Mouse (Mus musculus): Measurements from ENCODE around the gene Nckap5. TPM values are rescaled to one million over a fixed set of nuclear protein-coding genes. Genes with fewer than 3 reads are reported as not detected.

Gene Nckap5
- polyA plus RNA-seq, 1 experiment from 2014 or later = 4.8 TPM

DNA sequence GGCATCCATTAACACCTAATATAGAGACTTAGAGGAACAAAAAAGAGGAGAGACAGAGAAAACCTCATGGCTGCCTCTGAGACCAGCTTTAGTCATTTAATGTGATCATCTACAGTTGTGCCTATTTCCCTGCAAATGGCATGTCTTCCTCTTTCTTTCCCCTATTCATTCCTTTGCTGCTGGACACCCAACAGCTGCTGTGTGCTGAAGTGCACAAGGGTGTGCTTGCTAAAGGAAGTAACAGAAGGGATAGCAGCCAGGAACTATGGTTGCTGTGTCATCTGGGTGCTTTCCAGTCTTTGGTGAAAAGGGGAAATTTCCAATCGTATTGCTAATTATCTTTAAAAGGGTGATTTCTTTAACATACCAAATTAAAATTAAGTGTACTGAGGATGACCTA is 387.9 kb downstream of the Nckap5 start:
- no peaks in the 10 kb centered on the region for H3K4me1 ChIP-seq
- no peak overlapping the region for H3K4me3 ChIP-seq (replicated peaks)
- 67% methylated on average over 1 of the region's 1 CpGs for WGBS
- no peak overlapping the region for H3K4me2 ChIP-seq
- no peak overlapping the region for H3K27ac ChIP-seq
- H3K9me3 ChIP-seq = no peaks in the 10 kb centered on the region
- ATAC-seq (ENCODE audit: insufficient read depth, low FRiP score, low read depth) = no peak
- no peaks in the 10 kb centered on the region for H3K36me3 ChIP-seq
- no peaks in the 10 kb centered on the region for H3K27me3 ChIP-seq (replicated peaks)
- no peak overlapping the region for H3K9ac ChIP-seq

DNA sequence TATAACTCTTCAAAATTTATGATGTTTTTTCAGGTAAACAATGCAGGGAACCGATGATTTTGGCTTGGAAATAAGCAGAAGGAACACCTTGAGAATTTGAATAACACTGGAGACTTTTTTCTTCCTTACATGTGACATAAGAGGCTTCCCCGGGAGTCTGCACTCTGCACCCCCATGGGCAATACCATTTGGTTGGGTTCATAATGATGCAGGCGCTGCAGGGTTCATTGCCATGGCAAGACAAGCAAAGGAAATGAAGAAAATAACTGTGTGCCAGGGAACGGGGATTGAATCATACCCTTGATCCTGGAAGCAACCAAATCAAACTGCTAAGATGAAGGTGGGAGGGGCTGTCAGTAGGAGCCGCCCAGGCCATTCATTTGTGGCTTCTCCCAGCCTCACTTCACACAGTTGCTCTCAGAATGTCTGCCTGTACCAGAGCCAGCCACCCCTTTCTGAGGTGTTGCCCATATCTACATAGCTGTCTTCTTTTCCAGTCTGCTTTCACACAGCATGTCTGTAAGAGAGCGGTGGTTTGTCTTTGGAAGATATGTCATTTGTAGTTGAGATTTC is 392.5 kb downstream of the Nckap5 start:
- H3K4me2 ChIP-seq = no peak overlapping the region
- no peak overlapping the region for H3K27ac ChIP-seq
- no peak for ATAC-seq (ENCODE audit: insufficient read depth, low FRiP score, low read depth)
- no peaks in the 10 kb centered on the region for H3K9me3 ChIP-seq
- no peaks in the 10 kb centered on the region for H3K36me3 ChIP-seq
- H3K9ac ChIP-seq = no peak overlapping the region
- no peaks in the 10 kb centered on the region for H3K4me1 ChIP-seq
- H3K4me3 ChIP-seq (replicated peaks) = no peak overlapping the region
- 83% methylated on average over 6 of the region's 6 CpGs for WGBS
- H3K27me3 ChIP-seq (replicated peaks) = no peaks in the 10 kb centered on the region

DNA sequence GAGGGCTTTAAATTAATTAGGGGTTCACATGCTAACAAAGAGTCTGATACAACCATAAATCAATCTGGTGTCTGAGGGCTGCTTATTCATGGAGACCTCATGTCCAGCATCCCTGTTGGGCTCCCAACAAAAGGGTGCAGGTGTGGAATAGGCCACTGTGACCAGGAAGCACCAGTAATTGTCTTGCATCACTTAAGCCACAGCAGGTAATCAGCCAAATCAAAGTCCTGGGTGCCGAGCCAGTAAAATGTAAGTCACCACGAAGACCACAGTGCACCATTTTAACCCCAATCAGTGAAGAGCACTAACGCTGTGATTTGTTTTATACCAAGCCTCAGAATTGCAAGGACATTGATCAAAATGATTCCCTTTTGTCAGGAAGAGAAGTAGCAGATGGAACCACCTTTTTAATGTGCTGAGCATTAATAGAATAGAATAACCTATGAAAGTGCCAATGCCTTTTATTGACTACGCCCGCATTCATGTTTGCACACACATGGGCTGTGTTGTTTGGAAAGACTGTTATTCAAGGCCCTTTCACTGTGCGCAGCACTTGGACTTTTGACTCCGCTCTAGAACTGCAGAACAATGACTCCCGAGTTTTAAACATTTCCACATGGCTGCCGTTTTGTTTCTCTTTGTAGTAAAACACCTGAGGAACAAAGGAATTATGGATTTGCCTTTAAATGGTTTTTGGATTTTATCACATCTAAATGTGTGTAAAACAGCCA is 393.5 kb downstream of the Nckap5 start:
- WGBS = 70% methylated on average over 9 of the region's 9 CpGs
- no peak overlapping the region for H3K4me3 ChIP-seq (replicated peaks)
- no peak overlapping the region for H3K9ac ChIP-seq
- no peak for ATAC-seq (ENCODE audit: insufficient read depth, low FRiP score, low read depth)
- no peaks in the 10 kb centered on the region for H3K27me3 ChIP-seq (replicated peaks)
- no peaks in the 10 kb centered on the region for H3K4me1 ChIP-seq
- H3K4me2 ChIP-seq = no peak overlapping the region
- H3K36me3 ChIP-seq = no peaks in the 10 kb centered on the region
- no peak overlapping the region for H3K27ac ChIP-seq
- H3K9me3 ChIP-seq = no peaks in the 10 kb centered on the region

DNA sequence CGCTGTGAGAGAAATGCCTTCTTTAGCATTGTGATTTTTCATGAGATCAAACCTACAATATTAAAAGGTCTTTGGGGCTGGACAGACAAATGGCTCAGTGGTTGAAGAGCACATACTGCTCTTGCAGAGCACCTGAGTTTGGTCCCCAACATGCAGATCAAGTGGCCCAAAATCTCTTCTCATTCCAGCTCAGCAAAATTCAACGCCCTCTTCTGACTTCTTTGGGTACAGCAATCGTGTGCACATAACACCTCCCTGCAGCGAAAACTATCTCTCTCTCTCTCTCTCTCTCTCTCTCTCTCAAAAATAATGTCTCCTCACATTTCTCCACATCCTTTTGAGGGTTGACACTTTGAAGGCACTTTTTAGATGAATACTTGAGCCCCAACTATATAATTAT is 398.3 kb downstream of the Nckap5 start:
- Histone ChIP-seq H3K4me1 (no peaks in the 10 kb centered on the region), H3K4me2 (no peak overlapping the region), H3K27me3 (replicated peaks) (no peaks in the 10 kb centered on the region), H3K4me3 (replicated peaks) (no peak overlapping the region), H3K9ac (no peak overlapping the region), H3K9me3 (no peaks in the 10 kb centered on the region), H3K36me3 (no peaks in the 10 kb centered on the region), H3K27ac (no peak overlapping the region)
- WGBS = 84% methylated on average over 4 of the region's 4 CpGs
- ATAC-seq (ENCODE audit: insufficient read depth, low FRiP score, low read depth) = no peak

DNA sequence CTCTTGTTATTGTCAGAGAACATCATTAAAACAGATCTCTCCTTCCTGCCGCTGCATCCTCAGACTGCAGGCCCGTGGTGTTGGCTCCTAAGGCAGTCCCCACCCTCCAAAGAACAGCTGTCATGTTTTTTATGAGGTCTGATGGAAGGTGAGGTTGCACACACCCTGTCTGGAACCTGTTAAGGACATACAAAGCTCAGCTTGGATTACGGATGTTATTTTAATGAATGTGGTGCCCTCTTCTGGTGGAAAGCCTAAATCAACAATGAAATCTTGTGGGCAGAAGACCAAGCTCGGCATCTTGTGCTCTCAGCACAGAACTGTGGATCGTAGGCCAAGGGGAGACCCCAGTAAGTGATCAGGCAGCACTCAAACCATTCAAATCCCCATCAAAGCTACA is 399.0 kb downstream of the Nckap5 start:
- WGBS = 19% methylated on average over 5 of the region's 5 CpGs
- no peak overlapping the region for H3K4me2 ChIP-seq
- H3K9me3 ChIP-seq = no peaks in the 10 kb centered on the region
- ATAC-seq (ENCODE audit: insufficient read depth, low FRiP score, low read depth) = 0 out of 2 replicates have a peak, but pooled peaks have one; percentile 47
- no peaks in the 10 kb centered on the region for H3K4me1 ChIP-seq
- H3K9ac ChIP-seq = no peak overlapping the region
- H3K36me3 ChIP-seq = no peaks in the 10 kb centered on the region
- no peaks in the 10 kb centered on the region for H3K27me3 ChIP-seq (replicated peaks)
- no peak overlapping the region for H3K27ac ChIP-seq
- no peak overlapping the region for H3K4me3 ChIP-seq (replicated peaks)

DNA sequence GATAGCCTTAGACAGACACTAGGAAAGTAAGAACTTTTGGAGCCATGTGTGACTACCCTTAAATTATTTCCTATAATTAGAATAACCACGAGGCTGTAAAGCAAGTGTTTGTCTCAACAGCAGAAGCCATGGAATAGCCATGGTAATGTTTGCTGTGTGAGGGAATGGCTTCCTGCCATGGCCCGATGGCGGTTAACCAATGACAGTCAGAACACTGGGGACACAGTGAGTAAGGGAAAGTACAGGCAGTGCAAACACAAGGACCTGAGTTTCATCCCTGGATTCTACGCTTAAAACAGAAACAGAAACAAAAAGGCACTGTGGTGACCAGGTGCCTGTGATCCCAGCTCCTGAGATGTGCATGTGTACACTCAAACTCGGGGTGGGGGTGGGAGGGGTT is 419.2 kb downstream of the Nckap5 start:
- 74% methylated on average over 5 of the region's 5 CpGs for WGBS

DNA sequence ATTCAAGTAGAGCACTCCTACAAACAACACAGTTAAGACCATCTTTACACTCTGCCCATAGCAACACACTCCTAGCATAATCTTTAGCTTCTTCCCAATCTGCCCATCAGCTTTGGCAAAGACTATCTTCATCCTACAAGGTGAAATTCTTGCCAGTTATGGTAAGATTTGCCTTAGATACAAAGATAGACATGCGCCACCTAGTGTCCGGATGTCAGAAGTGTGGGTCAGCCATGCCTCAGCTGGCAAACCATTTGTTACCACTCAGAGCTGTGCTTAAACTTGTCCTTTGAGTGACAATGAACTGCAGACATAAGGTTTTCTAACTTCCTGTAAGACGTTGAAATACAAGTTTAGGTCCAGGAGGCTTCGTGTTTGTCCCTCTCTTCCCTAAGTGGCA is 422.7 kb downstream of the Nckap5 start:
- Histone ChIP-seq H3K27me3 (replicated peaks) (no peaks in the 10 kb centered on the region), H3K27ac (no peak overlapping the region), H3K4me2 (no peak overlapping the region), H3K4me1 (no peaks in the 10 kb centered on the region), H3K9ac (no peak overlapping the region), H3K9me3 (no peaks in the 10 kb centered on the region), H3K36me3 (no peaks in the 10 kb centered on the region), H3K4me3 (replicated peaks) (no peak overlapping the region)
- WGBS = 18% methylated on average over 4 of the region's 4 CpGs
- no peak for ATAC-seq (ENCODE audit: insufficient read depth, low FRiP score, low read depth)

More for the DNA sequence above, 419.2 kb downstream of the Nckap5 start:
- Histone ChIP-seq H3K4me1 (no peaks in the 10 kb centered on the region), H3K27ac (no peak overlapping the region), H3K4me3 (replicated peaks) (no peak overlapping the region), H3K4me2 (no peak overlapping the region), H3K9me3 (no peaks in the 10 kb centered on the region), H3K36me3 (no peaks in the 10 kb centered on the region), H3K27me3 (replicated peaks) (no peaks in the 10 kb centered on the region), H3K9ac (no peak overlapping the region)
- ATAC-seq (ENCODE audit: insufficient read depth, low FRiP score, low read depth) = no peak

DNA sequence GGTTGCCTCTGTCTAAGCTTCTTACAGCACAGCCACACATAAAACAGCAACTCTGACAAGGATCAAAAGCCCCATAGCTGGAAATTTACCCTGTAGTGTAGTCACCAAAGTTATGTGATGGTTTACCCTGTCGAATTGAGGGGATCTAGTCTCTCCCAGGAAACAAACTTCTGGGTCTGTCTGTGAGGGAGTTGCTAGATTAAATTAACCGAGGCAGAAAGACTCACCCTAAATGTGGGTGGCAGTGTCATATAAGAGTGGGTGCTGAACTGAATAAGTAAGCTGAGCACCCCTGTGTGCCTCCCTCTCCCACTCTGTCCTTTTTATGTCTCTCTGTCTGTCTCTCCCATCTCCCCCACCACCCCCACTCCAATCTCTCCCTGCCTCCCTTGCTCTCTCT is 425.1 kb downstream of the Nckap5 start:
- Histone ChIP-seq H3K27ac (no peak overlapping the region), H3K27me3 (replicated peaks) (no peaks in the 10 kb centered on the region), H3K4me2 (no peak overlapping the region), H3K9ac (no peak overlapping the region), H3K36me3 (no peaks in the 10 kb centered on the region), H3K4me3 (replicated peaks) (no peak overlapping the region), H3K4me1 (no peaks in the 10 kb centered on the region), H3K9me3 (no peaks in the 10 kb centered on the region)
- 85% methylated on average over 2 of the region's 2 CpGs for WGBS
- no peak for ATAC-seq (ENCODE audit: insufficient read depth, low FRiP score, low read depth)

GRCm38 (mm10) chr1:126403970-126404369 is 426.6 kb downstream of the Nckap5 start:
- Histone ChIP-seq H3K36me3 (no peaks in the 10 kb centered on the region), H3K4me2 (no peak overlapping the region), H3K9ac (no peak overlapping the region), H3K27me3 (replicated peaks) (no peaks in the 10 kb centered on the region), H3K27ac (no peak overlapping the region), H3K4me1 (no peaks in the 10 kb centered on the region), H3K9me3 (no peaks in the 10 kb centered on the region), H3K4me3 (replicated peaks) (no peak overlapping the region)
- no peak for ATAC-seq (ENCODE audit: insufficient read depth, low FRiP score, low read depth)

GRCm38 (mm10) chr1:126391204-126391603 is 439.4 kb downstream of the Nckap5 start:
- H3K27ac ChIP-seq = no peak overlapping the region
- ATAC-seq (ENCODE audit: insufficient read depth, low FRiP score, low read depth) = no peak
- H3K27me3 ChIP-seq (replicated peaks) = no peaks in the 10 kb centered on the region
- WGBS = 45% methylated on average over 4 of the region's 4 CpGs
- no peak overlapping the region for H3K4me2 ChIP-seq
- H3K9ac ChIP-seq = no peak overlapping the region
- H3K9me3 ChIP-seq = no peaks in the 10 kb centered on the region
- H3K4me1 ChIP-seq = no peaks in the 10 kb centered on the region
- H3K4me3 ChIP-seq (replicated peaks) = no peak overlapping the region
- no peaks in the 10 kb centered on the region for H3K36me3 ChIP-seq

DNA sequence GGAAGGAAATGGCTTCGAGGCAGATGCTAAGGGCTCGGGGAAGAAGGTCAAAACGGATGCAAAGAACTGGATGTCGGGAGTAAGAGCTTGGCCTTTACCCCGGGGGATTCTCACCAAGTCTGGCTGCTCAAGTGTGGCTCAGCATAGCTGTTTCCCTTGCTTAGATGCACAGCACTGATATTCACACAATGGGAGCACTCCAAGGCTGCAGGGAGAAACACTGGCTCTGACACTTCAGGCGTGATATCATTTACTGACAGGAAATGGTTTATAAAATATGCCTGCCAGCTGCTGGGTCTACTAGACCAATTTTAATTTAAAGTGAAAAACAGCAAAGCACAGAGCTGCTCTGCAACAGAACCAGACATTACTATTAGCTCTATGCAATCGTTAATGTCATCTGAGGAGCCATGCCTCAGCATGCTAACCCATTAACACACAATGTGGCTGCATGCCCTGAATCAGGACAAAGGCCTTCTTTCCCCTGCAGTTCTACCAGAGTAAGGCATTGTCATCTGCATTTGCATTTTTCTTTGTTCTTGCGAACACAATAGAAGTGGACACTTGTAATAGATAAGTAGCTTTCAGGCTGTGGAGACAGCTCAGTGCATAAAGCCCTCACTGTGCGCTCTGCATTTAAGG is 453.1 kb downstream of the Nckap5 start:
- Histone ChIP-seq H3K4me3 (replicated peaks) (no peak overlapping the region), H3K36me3 (no peaks in the 10 kb centered on the region), H3K27me3 (replicated peaks) (no peaks in the 10 kb centered on the region), H3K4me1 (no peaks in the 10 kb centered on the region), H3K9ac (no peak overlapping the region), H3K9me3 (no peaks in the 10 kb centered on the region), H3K4me2 (no peak overlapping the region), H3K27ac (no peak overlapping the region)
- ATAC-seq (ENCODE audit: insufficient read depth, low FRiP score, low read depth) = no peak
- WGBS = 72% methylated on average over 9 of the region's 9 CpGs

GRCm38 (mm10) chr1:126366736-126367135 is 463.9 kb downstream of the Nckap5 start:
- Histone ChIP-seq H3K27me3 (replicated peaks) (no peaks in the 10 kb centered on the region), H3K4me1 (no peaks in the 10 kb centered on the region), H3K4me3 (replicated peaks) (no peak overlapping the region), H3K27ac (no peak overlapping the region), H3K9ac (no peak overlapping the region), H3K9me3 (no peaks in the 10 kb centered on the region), H3K36me3 (no peaks in the 10 kb centered on the region), H3K4me2 (no peak overlapping the region)
- ATAC-seq (ENCODE audit: insufficient read depth, low FRiP score, low read depth) = no peak
- WGBS = 46% methylated on average over 2 of the region's 2 CpGs
